Mouse (Mus musculus) limb, embryonic 13.5 days (tissue): Measurements from ENCODE around the gene Palmd. TPM values are rescaled to one million over a fixed set of nuclear protein-coding genes. Genes with fewer than 3 reads are reported as not detected.

ENCODE experiments used
- ATAC-seq: fragments of 200-750 bp; cut with Nextera tagmentation; 2 replicates; pipeline ENCODE4 v1.8.0; 2017; ENCODE audit warnings: low read depth, moderate number of reproducible peaks, moderate TSS enrichment; ENCODE audit not compliant: low FRiP score
- H3K27ac ChIP-seq: fragments of 300-500 bp; sonication (generic); 2 replicates; pipeline ENCODE4 v1.5.1; 2015; ENCODE audit warnings: inconsistent platforms, mild to moderate bottlenecking, moderate library complexity
- H3K27me3 ChIP-seq: fragments of 300-500 bp; sonication (generic); 2 replicates; pipeline ENCODE4 v1.6.1; 2015; ENCODE audit warnings: mild to moderate bottlenecking, inconsistent platforms
- H3K36me3 ChIP-seq: fragments of 300-500 bp; sonication (generic); 2 replicates; pipeline ENCODE4 v1.6.1; 2015; ENCODE audit warnings: inconsistent platforms, mild to moderate bottlenecking, moderate library complexity
- H3K4me1 ChIP-seq: fragments of 300-500 bp; sonication (generic); 2 replicates; pipeline ENCODE4 v1.6.1; 2015; ENCODE audit warnings: inconsistent platforms
- H3K4me2 ChIP-seq: fragments of 300-500 bp; sonication (generic); replicated peaks from 2 replicates; pipeline ENCODE4 v1.6.1; 2015; ENCODE audit warnings: inconsistent platforms, mild to moderate bottlenecking, moderate library complexity
- H3K4me3 ChIP-seq: fragments of 300-500 bp; sonication (generic); 2 replicates; pipeline ENCODE4 v1.5.1; 2015; ENCODE audit warnings: moderate library complexity, mild to moderate bottlenecking, inconsistent platforms
- H3K9ac ChIP-seq: fragments of 300-500 bp; sonication (generic); 2 replicates; pipeline ENCODE4 v1.6.1; 2015; ENCODE audit warnings: mild to moderate bottlenecking, inconsistent platforms
- H3K9me3 ChIP-seq: fragments of 300-500 bp; sonication (generic); 2 replicates; pipeline ENCODE4 v1.6.1; 2016; ENCODE audit warnings: inconsistent platforms
- WGBS: fragments of 180-500 bp; shearing (Covaris S2); methylation state at CpG from one replicate; pipeline ENCODE4 v1.1.7; 2015; 5-methylcytosine and 5-hydroxymethylcytosine counted together
- polyA plus RNA-seq: library from polyadenylated mRNA; unstranded; fragments of >200 nt; fragmentation: Nextera tagmentation; extraction: Ambion mirVana; gene quantifications from 2 replicates; pipeline ENCODE4 v1.2.1, GENCODE M21; 2015

Gene Palmd
- polyA plus RNA-seq, 1 experiment from 2014 or later: 18.3 TPM

GRCm38 (mm10) chr3:116981811-116982575 lies 13.2 kb upstream of the Palmd start:
- H3K4me1 ChIP-seq: 0 out of 2 replicates have a peak, but pooled peaks cover 5% of the 10 kb centered on the region
- ATAC-seq: no peak
- no peak overlapping the region for H3K9ac ChIP-seq
- no peak overlapping the region for H3K27ac ChIP-seq
- H3K27me3 ChIP-seq: no peaks in the 10 kb centered on the region
- no peak overlapping the region for H3K4me3 ChIP-seq
- WGBS: 74% methylated on average over 9 of the region's 9 CpGs
- H3K9me3 ChIP-seq: peaks cover 9% of the 10 kb centered on the region; the same call in 1 of the 2 replicates
- H3K4me2 ChIP-seq: no peak overlapping the region
- H3K36me3 ChIP-seq: no peaks in the 10 kb centered on the region

- Histone ChIP-seq H3K36me3 (no peaks in the 10 kb centered on the region), H3K9ac (no peak overlapping the region), H3K4me1 (peaks cover 6% of the 10 kb centered on the region; the same call in 1 of the 2 replicates), H3K27me3 (no peaks in the 10 kb centered on the region), H3K27ac (no peak overlapping the region), H3K9me3 (no peaks in the 10 kb centered on the region), H3K4me2 (no peak overlapping the region), H3K4me3 (no peak overlapping the region)
- WGBS: 80% methylated on average over 5 of the region's 5 CpGs
- no peak for ATAC-seq
Measured at GRCm38 (mm10) chr3:116969786-116970185, 999 bp upstream of the Palmd start.

DNA sequence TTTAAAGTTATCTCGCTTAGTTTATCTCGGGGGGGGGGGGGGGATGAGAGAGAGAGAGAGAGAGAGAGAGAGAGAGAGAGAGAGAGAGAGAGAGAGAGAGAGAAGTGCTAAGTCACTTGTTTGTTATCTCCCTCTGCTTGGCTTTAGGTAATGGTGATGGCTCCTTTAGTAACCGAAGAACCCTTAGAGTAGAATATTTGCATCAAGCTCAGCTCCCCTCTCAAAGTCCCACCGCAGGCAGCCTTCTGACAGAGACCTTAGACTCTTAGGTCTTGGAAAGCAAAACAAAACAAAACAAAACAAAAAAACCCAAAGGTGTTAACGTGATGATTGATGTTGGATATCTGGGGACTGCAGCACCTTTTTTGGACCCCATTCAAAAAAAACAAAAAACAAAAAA lies 216 bp upstream of the Palmd start:
- H3K27ac ChIP-seq: peak overlapping the region; percentile 49; the same call in 1 of the 2 replicates
- peaks cover 10% of the 10 kb centered on the region; the same call in 1 of the 2 replicates for H3K4me1 ChIP-seq
- H3K9me3 ChIP-seq: no peaks in the 10 kb centered on the region
- 32% methylated on average over 4 of the region's 5 CpGs for WGBS
- H3K9ac ChIP-seq: peak overlapping the region; percentile 56; the same call in 1 of the 2 replicates
- no peaks in the 10 kb centered on the region for H3K27me3 ChIP-seq
- no peaks in the 10 kb centered on the region for H3K36me3 ChIP-seq
- no peak for ATAC-seq
- H3K4me3 ChIP-seq: peak overlapping the region; percentile 45
- peak overlapping the region; percentile 70 for H3K4me2 ChIP-seq

DNA sequence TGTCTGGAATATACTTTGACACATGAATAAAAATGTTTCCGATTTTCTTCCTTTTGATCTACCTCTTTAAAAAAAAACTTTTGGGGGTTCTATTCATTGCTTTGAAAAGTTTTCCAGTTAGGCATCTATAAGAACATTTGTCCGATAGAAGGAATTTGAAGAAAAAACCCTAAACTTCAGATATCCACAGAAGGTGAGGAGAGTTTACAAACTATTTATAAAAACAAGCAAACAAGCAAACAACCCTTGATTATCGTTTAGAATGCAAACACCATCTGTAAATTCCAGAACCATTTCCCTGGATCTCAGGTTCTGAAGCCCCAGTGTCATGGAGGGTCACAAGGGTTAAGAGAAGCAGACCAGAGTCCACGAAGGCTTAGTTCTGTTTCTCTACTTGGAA lies 820 bp downstream of the Palmd start, which contains the start of gene 4930455H04Rik:
Gene 4930455H04Rik (plus strand): TSS at position 301 of the 400 bp plus-strand sequence.
- H3K4me2 ChIP-seq: peak within 1 kb of the TSS; percentile 70
- H3K27me3 ChIP-seq: no peaks in the 10 kb centered on the region
- H3K4me1 ChIP-seq: peaks cover 10% of the 10 kb centered on the region; the same call in 1 of the 2 replicates
- H3K4me3 ChIP-seq: peak within 1 kb of the TSS; percentile 45
- 53% methylated on average over 4 of the region's 4 CpGs for WGBS
- H3K9ac ChIP-seq: peak within 1 kb of the TSS; percentile 56
- H3K9me3 ChIP-seq: no peaks in the 10 kb centered on the region
- no peaks in the 10 kb centered on the region for H3K36me3 ChIP-seq
- H3K27ac ChIP-seq: peak within 1 kb of the TSS; percentile 49
- no peak for ATAC-seq

DNA sequence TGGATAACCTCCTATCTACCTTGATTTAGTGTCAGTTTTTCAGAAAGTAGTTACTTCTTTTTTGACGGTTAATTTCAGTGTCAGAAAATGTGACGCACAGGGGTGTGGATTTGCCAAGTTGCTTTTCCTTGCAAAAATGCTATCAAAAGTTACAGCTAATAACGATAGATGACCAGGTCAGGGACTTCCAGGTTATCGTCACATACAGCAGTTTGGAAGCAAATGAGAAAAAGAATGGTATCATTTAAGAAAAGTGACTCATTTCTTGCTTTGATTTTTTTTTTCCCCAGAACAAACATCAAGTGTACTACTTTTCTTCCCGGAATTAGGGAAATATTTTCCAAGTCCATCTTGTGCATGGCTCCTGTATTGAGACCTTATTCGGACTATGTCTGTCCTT lies 1.4 kb downstream of the Palmd start:
- no peak for ATAC-seq
- peak overlapping the region; percentile 16; the same call in 1 of the 2 replicates for H3K4me3 ChIP-seq
- peak overlapping the region; percentile 37 for H3K4me2 ChIP-seq

GRCm38 (mm10) chr3:116966800-116967199 lies 2.0 kb downstream of the Palmd start:
- no peak for ATAC-seq
- H3K9ac ChIP-seq: no peak overlapping the region
- H3K27me3 ChIP-seq: no peaks in the 10 kb centered on the region
- no peaks in the 10 kb centered on the region for H3K36me3 ChIP-seq
- peaks cover 10% of the 10 kb centered on the region; the same call in 1 of the 2 replicates for H3K4me1 ChIP-seq
- H3K27ac ChIP-seq: no peak overlapping the region
- 54% methylated on average over 6 of the region's 6 CpGs for WGBS
- peak overlapping the region; percentile 37 for H3K4me2 ChIP-seq
- H3K9me3 ChIP-seq: no peaks in the 10 kb centered on the region
- peak overlapping the region; percentile 16 for H3K4me3 ChIP-seq

More for the DNA sequence above, 1.4 kb downstream of the Palmd start:
- Histone ChIP-seq H3K4me1 (peaks cover 10% of the 10 kb centered on the region; the same call in 1 of the 2 replicates), H3K27ac (no peak overlapping the region), H3K9me3 (no peaks in the 10 kb centered on the region), H3K9ac (no peak overlapping the region), H3K36me3 (no peaks in the 10 kb centered on the region), H3K27me3 (no peaks in the 10 kb centered on the region)
- WGBS: 82% methylated on average over 6 of the region's 6 CpGs

- 30% methylated on average over 4 of the region's 4 CpGs for WGBS
- H3K4me3 ChIP-seq: no peak overlapping the region
- ATAC-seq: peak; percentile 80
Measured at GRCm38 (mm10) chr3:116966225-116966624, 2.6 kb downstream of the Palmd start.

DNA sequence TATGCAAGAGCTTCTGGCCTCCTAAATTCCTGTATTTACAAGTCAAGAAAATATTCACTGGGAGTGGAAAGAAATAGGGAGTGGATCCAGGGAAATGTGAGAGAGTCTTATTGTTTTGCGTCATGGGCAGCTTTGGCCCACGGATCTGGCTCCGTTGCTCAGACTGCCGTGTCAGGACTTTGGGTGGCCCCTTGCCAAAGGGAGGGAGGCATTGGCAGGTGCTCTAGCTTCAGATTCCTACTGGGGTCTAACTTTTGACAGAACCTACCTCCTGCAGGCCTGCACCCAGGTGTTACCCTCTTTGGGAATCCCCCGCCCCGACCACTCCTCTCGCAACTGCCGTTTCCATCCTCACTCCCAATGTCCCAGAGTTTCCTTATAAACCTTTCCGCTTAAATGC lies 4.4 kb downstream of the Palmd start:
- H3K27me3 ChIP-seq: no peaks in the 10 kb centered on the region
- WGBS: 77% methylated on average over 9 of the region's 9 CpGs
- H3K4me1 ChIP-seq: peaks cover 10% of the 10 kb centered on the region; the same call in 1 of the 2 replicates
- no peak overlapping the region for H3K27ac ChIP-seq
- no peak for ATAC-seq
- no peaks in the 10 kb centered on the region for H3K9me3 ChIP-seq
- H3K36me3 ChIP-seq: no peaks in the 10 kb centered on the region
- H3K4me3 ChIP-seq: no peak overlapping the region
- no peak overlapping the region for H3K9ac ChIP-seq
- H3K4me2 ChIP-seq: no peak overlapping the region

More at GRCm38 (mm10) chr3:116966225-116966624, 2.6 kb downstream of the Palmd start:
- no peaks in the 10 kb centered on the region for H3K36me3 ChIP-seq
- no peak overlapping the region for H3K9ac ChIP-seq
- no peaks in the 10 kb centered on the region for H3K9me3 ChIP-seq
- no peak overlapping the region for H3K27ac ChIP-seq
- H3K4me1 ChIP-seq: peaks cover 10% of the 10 kb centered on the region; the same call in 1 of the 2 replicates
- no peak overlapping the region for H3K4me2 ChIP-seq
- no peaks in the 10 kb centered on the region for H3K27me3 ChIP-seq

DNA sequence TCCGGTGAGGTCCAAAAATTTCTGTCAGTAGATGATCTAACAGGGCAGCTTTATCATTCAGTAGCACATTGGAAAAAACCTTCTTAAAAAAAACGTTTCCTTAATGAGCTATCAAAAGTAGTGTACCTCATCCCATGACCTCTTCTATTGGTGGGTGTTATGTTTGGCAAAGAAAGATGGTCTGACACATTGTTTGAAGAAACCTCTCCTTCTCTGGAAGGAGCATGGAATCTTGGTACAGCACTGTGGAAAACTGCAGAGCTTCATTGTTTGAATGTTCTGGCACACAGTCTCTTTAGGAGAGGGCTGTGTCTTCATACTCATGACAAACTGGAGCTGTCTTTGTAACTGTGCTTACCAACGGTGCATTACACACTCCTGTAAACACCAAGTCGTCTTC lies 5.6 kb downstream of the Palmd start:
- Histone ChIP-seq H3K36me3 (no peaks in the 10 kb centered on the region), H3K4me3 (no peak overlapping the region), H3K4me1 (peaks cover 8% of the 10 kb centered on the region; the same call in 1 of the 2 replicates), H3K9me3 (no peaks in the 10 kb centered on the region), H3K27me3 (no peaks in the 10 kb centered on the region), H3K4me2 (no peak overlapping the region), H3K9ac (no peak overlapping the region), H3K27ac (no peak overlapping the region)
- 67% methylated on average over 4 of the region's 4 CpGs for WGBS
- ATAC-seq: no peak

- Histone ChIP-seq H3K27me3 (no peaks in the 10 kb centered on the region), H3K4me1 (0 out of 2 replicates have a peak, but pooled peaks cover 6% of the 10 kb centered on the region), H3K36me3 (no peaks in the 10 kb centered on the region), H3K27ac (no peak overlapping the region), H3K4me2 (no peak overlapping the region), H3K9ac (no peak overlapping the region), H3K4me3 (no peak overlapping the region), H3K9me3 (no peaks in the 10 kb centered on the region)
- 72% methylated on average over 15 of the region's 15 CpGs for WGBS
- no peak for ATAC-seq
Measured at GRCm38 (mm10) chr3:116961354-116962142, 7.2 kb downstream of the Palmd start.

- Histone ChIP-seq H3K9me3 (no peaks in the 10 kb centered on the region), H3K27me3 (no peaks in the 10 kb centered on the region), H3K27ac (no peak overlapping the region), H3K9ac (no peak overlapping the region), H3K36me3 (no peaks in the 10 kb centered on the region), H3K4me1 (0 out of 2 replicates have a peak, but pooled peaks cover 6% of the 10 kb centered on the region), H3K4me3 (no peak overlapping the region), H3K4me2 (no peak overlapping the region)
- 70% methylated on average over 2 of the region's 2 CpGs for WGBS
- ATAC-seq: no peak
Measured at GRCm38 (mm10) chr3:116960414-116960813, 8.4 kb downstream of the Palmd start.

- Histone ChIP-seq H3K4me2 (no peak overlapping the region), H3K4me1 (no peaks in the 10 kb centered on the region), H3K9me3 (no peaks in the 10 kb centered on the region), H3K27ac (no peak overlapping the region), H3K27me3 (no peaks in the 10 kb centered on the region), H3K9ac (no peak overlapping the region), H3K4me3 (no peak overlapping the region), H3K36me3 (no peaks in the 10 kb centered on the region)
- WGBS: 64% methylated on average over 6 of the region's 6 CpGs
- no peak for ATAC-seq
Measured at GRCm38 (mm10) chr3:116955061-116955460, 13.7 kb downstream of the Palmd start.
